ENCODE assay signal across 8 mouse cellular contexts in the genomic region with DNA sequence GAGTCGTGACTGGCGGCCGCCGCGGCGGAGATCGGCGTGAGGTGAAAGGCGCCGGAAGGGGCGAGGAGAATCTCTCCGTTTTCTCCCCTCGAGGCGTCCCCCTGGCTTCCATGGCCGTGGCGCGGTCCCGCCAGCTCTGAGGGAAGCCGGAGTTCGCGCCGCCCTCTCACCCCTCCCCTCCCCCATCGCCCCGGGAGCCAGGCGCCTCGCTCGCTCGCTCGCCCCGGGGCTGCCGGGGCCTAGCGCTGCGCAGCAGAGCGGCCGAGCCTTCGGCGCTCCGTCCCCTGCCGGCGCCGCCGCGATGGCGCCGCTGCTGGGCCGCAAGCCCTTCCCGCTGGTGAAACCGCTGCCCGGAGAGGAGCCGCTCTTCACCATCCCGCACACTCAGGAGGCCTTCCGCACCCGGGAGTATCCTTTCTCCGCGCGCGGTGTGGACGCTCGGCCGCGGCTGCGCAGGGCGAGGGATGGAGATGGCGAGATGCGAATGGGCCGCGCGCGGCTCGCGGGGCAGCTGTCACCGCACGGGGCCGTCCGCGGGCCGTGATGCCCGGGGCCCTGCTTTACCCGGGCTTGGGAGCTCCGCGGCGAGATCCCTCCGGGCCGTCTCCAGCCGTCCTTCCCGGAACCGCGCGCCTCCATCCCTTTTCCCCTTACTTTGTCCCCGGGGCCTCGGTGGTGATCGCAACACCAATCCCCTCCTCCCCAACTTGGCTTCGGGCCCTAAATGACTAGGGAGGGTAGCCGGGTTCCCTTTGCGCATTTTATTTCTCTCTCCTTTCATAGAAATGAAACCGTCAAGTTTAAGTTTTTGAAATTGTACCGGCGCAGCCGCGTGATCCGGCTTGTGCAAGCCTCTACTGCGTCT. TPM values are rescaled to one million over a fixed set of nuclear protein-coding genes. Genes with fewer than 3 reads are reported as not detected.
DNase-seq lines count a peak whose midpoint lies in the region; ATAC-seq and TF ChIP-seq lines count a peak whose summit lies in the region.

No protein-coding gene starts in this region.

- peak overlapping the region; percentile 91 for H3K9ac ChIP-seq in forebrain, embryonic 15.5 days (replicated peaks)
- peak overlapping the region; percentile 90 for H3K9ac ChIP-seq in hindbrain, embryonic 11.5 days (ENCODE audit: low read depth, low read length)
- H3K9ac ChIP-seq in liver, adult 2 months (ENCODE audit: low read depth, low read length), result peak overlapping the region; percentile 97
- peak overlapping the region; percentile 85 for H3K9ac ChIP-seq in midbrain, embryonic 15.5 days

- TF ChIP-seq POLR2A in liver, adult 2 months (IDR thresholded peaks at IDR 0.05; ENCODE audit: extremely low read depth, insufficient read depth, low read length), result no peak

- H3K79me2 ChIP-seq in liver, adult 2 months (ENCODE audit: control insufficient read depth, insufficient read depth, low read length), result peaks cover 17% of the 10 kb centered on the region

- TF ChIP-seq CTCF in left cerebral cortex, adult 2 months (IDR thresholded peaks at IDR 0.05), result no peak; the same call in none of the 2 replicates
- TF ChIP-seq CTCF in liver, adult 2 months (IDR thresholded peaks at IDR 0.05; ENCODE audit: low read depth, low read length), result no peak

- intact Hi-C loops in left cerebral cortex, adult 2 months (cut with DNase I), result loop anchor here (1.0 to 10.0 kb wide), 4 partner anchors 19 to 747 kb away; a partner anchor contains a TSS

- peaks cover 43% of the 10 kb centered on the region for H3K4me1 ChIP-seq in forebrain, embryonic 15.5 days
- peaks cover 8% of the 10 kb centered on the region; the same call in 1 of the 2 replicates for H3K4me1 ChIP-seq in hindbrain, embryonic 11.5 days (replicated peaks; ENCODE audit: control insufficient read depth, insufficient read depth, low read length)
- H3K4me1 ChIP-seq in liver, adult 2 months (ENCODE audit: control insufficient read depth, insufficient read depth, low read length), result peaks cover 19% of the 10 kb centered on the region
- H3K4me1 ChIP-seq in midbrain, embryonic 15.5 days, result peaks cover 37% of the 10 kb centered on the region

- ATAC-seq in forebrain, embryonic 15.5 days (replicated peaks), result peak; percentile 69
- ATAC-seq in hindbrain, embryonic 11.5 days (ENCODE audit: low FRiP score), result peak; percentile 74
- peak; percentile 62 for ATAC-seq in midbrain, embryonic 15.5 days (replicated peaks)

- H3K4me3 ChIP-seq in left cerebral cortex, adult 2 months, result peak overlapping the region; percentile 85
- peak overlapping the region; percentile 75 for H3K4me3 ChIP-seq in forebrain, embryonic 15.5 days
- peak overlapping the region; percentile 86 for H3K4me3 ChIP-seq in hindbrain, embryonic 11.5 days (ENCODE audit: low read depth, low read length)
- H3K4me3 ChIP-seq in liver, adult 2 months (ENCODE audit: insufficient read depth, low read depth, low read length), result peak overlapping the region; percentile 90
- peak overlapping the region; percentile 93 for H3K4me3 ChIP-seq in midbrain, embryonic 15.5 days

- no peaks in the 10 kb centered on the region for H3K27me3 ChIP-seq in forebrain, embryonic 15.5 days
- no peaks in the 10 kb centered on the region for H3K27me3 ChIP-seq in hindbrain, embryonic 11.5 days (ENCODE audit: control insufficient read depth, insufficient read depth, low read length)
- no peaks in the 10 kb centered on the region for H3K27me3 ChIP-seq in liver, adult 2 months (ENCODE audit: control insufficient read depth, insufficient read depth, low read length)
- no peaks in the 10 kb centered on the region for H3K27me3 ChIP-seq in midbrain, embryonic 15.5 days (replicated peaks)

- H3K27ac ChIP-seq in left cerebral cortex, adult 2 months, result peak overlapping the region; percentile 95
- peak overlapping the region; percentile 96 for H3K27ac ChIP-seq in forebrain, embryonic 15.5 days (replicated peaks)
- H3K27ac ChIP-seq in hindbrain, embryonic 11.5 days (ENCODE audit: low read depth, low read length), result peak overlapping the region; percentile 95
- H3K27ac ChIP-seq in liver, adult 2 months (replicated peaks; ENCODE audit: insufficient read depth, low read depth, low read length), result peak overlapping the region; percentile 94
- H3K27ac ChIP-seq in midbrain, embryonic 15.5 days, result peak overlapping the region; percentile 93

- no peaks in the 10 kb centered on the region for H3K9me3 ChIP-seq in forebrain, embryonic 15.5 days
- no peaks in the 10 kb centered on the region for H3K9me3 ChIP-seq in hindbrain, embryonic 11.5 days (ENCODE audit: control insufficient read depth, low read length)
- H3K9me3 ChIP-seq in midbrain, embryonic 15.5 days, result no peaks in the 10 kb centered on the region; the same call in 1 of the 2 replicates

- DNase-seq in left cerebral cortex, adult 2 months (ENCODE audit: extremely low spot score in 1 of 2, low spot score in 2 of 2), result peak; percentile 37 to 49
- DNase-seq in left cerebral cortex, adult 11 months (ENCODE audit: low spot score), result no peak
- peak; percentile 68 for DNase-seq in c-Kit-negative CD71-positive TER-119-positive erythroid progenitor cells, embryonic 14.5 days (ENCODE audit: low read depth, low spot score)
- no peak for DNase-seq in hindbrain, embryonic 11.5 days (ENCODE audit: low spot score)
- DNase-seq in liver, adult 2 months (ENCODE audit: extremely low read depth, low read depth, low spot score), result no peak
- peak; percentile 88 for DNase-seq in thymus, postnatal 14 days

- H3K4me2 ChIP-seq in forebrain, embryonic 15.5 days (replicated peaks), result peak overlapping the region; percentile 84
- H3K4me2 ChIP-seq in hindbrain, embryonic 11.5 days (replicated peaks; ENCODE audit: low read depth, low read length), result peak overlapping the region; percentile 45
- peak overlapping the region; percentile 65 for H3K4me2 ChIP-seq in midbrain, embryonic 15.5 days

- peaks cover 7% of the 10 kb centered on the region for H3K36me3 ChIP-seq in forebrain, embryonic 15.5 days
- H3K36me3 ChIP-seq in hindbrain, embryonic 11.5 days (ENCODE audit: control insufficient read depth, insufficient read depth, low read length), result no peaks in the 10 kb centered on the region
- H3K36me3 ChIP-seq in liver, adult 2 months (ENCODE audit: control insufficient read depth, insufficient read depth, low read length), result peaks cover 2% of the 10 kb centered on the region; the same call in 1 of the 2 replicates
- peaks cover 5% of the 10 kb centered on the region; the same call in 1 of the 2 replicates for H3K36me3 ChIP-seq in midbrain, embryonic 15.5 days (replicated peaks)

- under 1% methylated on average over 100 of the region's 102 CpGs for WGBS in forebrain, embryonic 15.5 days
- under 1% methylated on average over 75 of the region's 102 CpGs for WGBS in hindbrain, embryonic 11.5 days
- under 1% methylated on average over 91 of the region's 102 CpGs for WGBS in liver, adult 2 months
- under 1% methylated on average over 84 of the region's 102 CpGs for WGBS in midbrain, embryonic 15.5 days

RNA-seq across cellular contexts. Expression of a gene that starts 0.5 kb away (rescaled TPM):
- total RNA-seq in left cerebral cortex, adult 2 months (2021), result 10 to 100 TPM; 76.2 to 79.7 TPM
- polyA plus RNA-seq in forebrain, embryonic 15.5 days (2015; fragmentation: Nextera tagmentation; extraction: Ambion mirVana), result 42.9 and 43.2 TPM in 2 replicates
- polyA plus RNA-seq in hindbrain, embryonic 11.5 days (2014; fragmentation: Nextera tagmentation; extraction: Ambion mirVana), result 54.5 and 77.6 TPM in 2 replicates
- total RNA-seq in liver, adult 2 months (2014; rRNA removed), result 26.9 and 27.5 TPM in 2 replicates
- polyA plus RNA-seq in liver, adult 2 months (2012; rRNA removed), result 8.8 and 11.9 TPM in 2 replicates
- 30.5 and 30.9 TPM in 2 replicates for polyA plus RNA-seq in midbrain, embryonic 15.5 days (2015; fragmentation: Nextera tagmentation; extraction: Ambion mirVana)

RNA-seq across cellular contexts. Expression of a gene that starts 19.5 kb away (rescaled TPM):
- 10 to 100 TPM; 50.6 to 54.6 TPM for total RNA-seq in left cerebral cortex, adult 2 months (2021)
- 52.9 and 53.8 TPM in 2 replicates for polyA plus RNA-seq in forebrain, embryonic 15.5 days (2015; fragmentation: Nextera tagmentation; extraction: Ambion mirVana)
- polyA plus RNA-seq in hindbrain, embryonic 11.5 days (2014; fragmentation: Nextera tagmentation; extraction: Ambion mirVana), result 35.9 and 38.8 TPM in 2 replicates
- total RNA-seq in liver, adult 2 months (2014; rRNA removed), result 10.5 and 11.9 TPM in 2 replicates
- polyA plus RNA-seq in liver, adult 2 months (2012; rRNA removed), result 17.6 and 20.2 TPM in 2 replicates
- 41.8 and 48.4 TPM in 2 replicates for polyA plus RNA-seq in midbrain, embryonic 15.5 days (2015; fragmentation: Nextera tagmentation; extraction: Ambion mirVana)

RNA-seq across cellular contexts. Expression of a gene that starts 38.1 kb away (rescaled TPM):
- 10 to 100 TPM; 26.1 to 27.0 TPM for total RNA-seq in left cerebral cortex, adult 2 months (2021)
- polyA plus RNA-seq in forebrain, embryonic 15.5 days (2015; fragmentation: Nextera tagmentation; extraction: Ambion mirVana), result 16.8 and 17.5 TPM in 2 replicates
- polyA plus RNA-seq in hindbrain, embryonic 11.5 days (2014; fragmentation: Nextera tagmentation; extraction: Ambion mirVana), result 21.4 and 21.9 TPM in 2 replicates
- 5.8 and 8.0 TPM in 2 replicates for total RNA-seq in liver, adult 2 months (2014; rRNA removed)
- 9.6 and 10.1 TPM in 2 replicates for polyA plus RNA-seq in liver, adult 2 months (2012; rRNA removed)
- 13.2 and 13.4 TPM in 2 replicates for polyA plus RNA-seq in midbrain, embryonic 15.5 days (2015; fragmentation: Nextera tagmentation; extraction: Ambion mirVana)

Comparison
In these comparisons a context has a peak if more than half of its experiments do, and no peak if none do; other contexts are left out.
1. DNase-seq: peak in left cerebral cortex, adult 2 months (2 of 2), c-Kit-negative CD71-positive TER-119-positive erythroid progenitor cells, embryonic 14.5 days (single experiment) and thymus, postnatal 14 days (single experiment); none in left cerebral cortex, adult 11 months (single experiment), hindbrain, embryonic 11.5 days (single experiment) and liver, adult 2 months (single experiment).
2. Peak in every context shown above with its lines, with median percentiles within 50 percentile points of each other: H3K27ac ChIP-seq, H3K4me3 ChIP-seq, ATAC-seq, H3K4me2 ChIP-seq and H3K9ac ChIP-seq.